Mouse (Mus musculus): ENCODE results near the gene Sars. TPM values are rescaled to one million over a fixed set of nuclear protein-coding genes. Genes with fewer than 3 reads are reported as not detected.

Gene Sars
- polyA plus RNA-seq, 1 experiment from 2014 or later, result 196 TPM

DNA sequence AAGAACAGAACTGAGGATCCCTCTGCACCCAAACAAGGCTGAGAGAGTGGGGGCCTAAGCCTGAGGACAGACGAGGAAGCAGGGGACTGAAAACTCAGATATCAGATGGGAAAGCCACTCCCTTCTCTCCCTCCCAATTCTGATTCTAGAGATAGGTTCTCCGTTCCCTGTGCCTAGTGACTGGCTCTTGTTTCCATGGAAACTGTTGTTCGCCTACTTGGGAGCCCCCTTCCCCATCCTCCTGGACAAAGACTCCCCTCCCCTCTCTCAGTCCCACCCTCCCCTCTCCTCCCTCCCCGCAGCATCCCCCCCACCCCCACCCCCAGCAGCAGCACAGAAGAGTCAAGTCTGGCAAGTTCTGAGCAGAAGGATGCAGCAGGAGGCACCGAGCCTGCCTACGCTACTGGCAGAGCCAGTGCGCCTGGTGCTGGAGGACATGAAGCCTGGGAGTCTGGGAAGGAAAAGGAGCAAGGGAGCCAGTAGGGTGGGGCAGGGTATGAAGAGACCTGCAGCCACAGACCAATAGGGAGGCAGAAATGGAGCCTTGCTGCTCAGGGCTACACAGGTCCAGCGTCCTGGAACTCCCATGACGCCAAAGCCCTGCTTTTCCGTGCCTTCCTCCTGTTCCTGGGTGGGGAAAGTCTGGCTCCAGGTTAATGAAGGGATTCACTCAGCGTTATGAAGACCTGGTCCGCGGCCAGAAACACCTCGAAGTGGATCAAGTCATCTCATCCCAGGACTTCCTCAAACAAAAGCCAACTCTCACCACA is 39.3 kb downstream of the Sars start:
- peak overlapping the region; percentile 85 for H3K27ac ChIP-seq (ENCODE audit: low read depth, low read length)
- peak overlapping the region; percentile 33 for H3K4me2 ChIP-seq
- no peaks in the 10 kb centered on the region for H3K9me3 ChIP-seq (ENCODE audit: control insufficient read depth, low read length)
- peak overlapping the region; percentile 37 for H3K9ac ChIP-seq (ENCODE audit: low read length)
- 26% methylated on average over 14 of the region's 14 CpGs for WGBS
- peaks cover 51% of the 10 kb centered on the region for H3K4me1 ChIP-seq (ENCODE audit: control insufficient read depth, insufficient read depth, low read length)
- no peak overlapping the region for H3K4me3 ChIP-seq (ENCODE audit: low read depth, low read length)
- ATAC-seq (ENCODE audit: low FRiP score), result peak; percentile 56
- H3K36me3 ChIP-seq (ENCODE audit: control insufficient read depth, insufficient read depth, low read length), result peaks cover 39% of the 10 kb centered on the region
- DNase-seq (ENCODE audit: low spot score, missing footprints), result peak; percentile 94
- no peaks in the 10 kb centered on the region for H3K27me3 ChIP-seq (ENCODE audit: control insufficient read depth, insufficient read depth, low read length)

DNA sequence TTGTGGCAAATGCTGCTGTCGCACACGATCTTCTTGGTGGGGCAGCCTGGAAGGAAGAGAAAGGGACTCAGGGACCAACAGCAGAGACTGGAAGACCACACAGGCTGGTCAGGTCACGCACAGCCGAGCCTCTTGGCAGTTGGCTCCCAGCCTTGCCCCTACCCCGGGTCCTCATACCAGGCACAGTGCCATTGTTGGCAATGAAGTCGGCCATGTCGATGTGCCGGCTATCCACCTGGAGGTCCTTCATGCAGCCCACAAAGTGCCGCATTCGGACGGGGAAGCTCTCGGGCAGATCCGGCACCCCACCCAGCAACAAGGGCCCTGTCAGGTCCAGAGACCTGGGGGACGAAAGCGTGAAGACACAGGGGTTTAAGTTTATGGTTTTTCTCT is 42.5 kb downstream of the Sars start:
- Histone ChIP-seq H3K4me1 (ENCODE audit: control insufficient read depth, insufficient read depth, low read length) (peaks cover 30% of the 10 kb centered on the region), H3K27ac (ENCODE audit: low read depth, low read length) (no peak overlapping the region), H3K9me3 (ENCODE audit: control insufficient read depth, low read length) (no peaks in the 10 kb centered on the region), H3K27me3 (ENCODE audit: control insufficient read depth, insufficient read depth, low read length) (no peaks in the 10 kb centered on the region), H3K9ac (ENCODE audit: low read length) (no peak overlapping the region), H3K4me3 (ENCODE audit: low read depth, low read length) (no peak overlapping the region), H3K36me3 (ENCODE audit: control insufficient read depth, insufficient read depth, low read length) (peaks cover 52% of the 10 kb centered on the region), H3K4me2 (no peak overlapping the region)
- 86% methylated on average over 15 of the region's 15 CpGs for WGBS
- DNase-seq (ENCODE audit: low spot score, missing footprints), result no peak
- ATAC-seq (ENCODE audit: low FRiP score), result no peak

DNA sequence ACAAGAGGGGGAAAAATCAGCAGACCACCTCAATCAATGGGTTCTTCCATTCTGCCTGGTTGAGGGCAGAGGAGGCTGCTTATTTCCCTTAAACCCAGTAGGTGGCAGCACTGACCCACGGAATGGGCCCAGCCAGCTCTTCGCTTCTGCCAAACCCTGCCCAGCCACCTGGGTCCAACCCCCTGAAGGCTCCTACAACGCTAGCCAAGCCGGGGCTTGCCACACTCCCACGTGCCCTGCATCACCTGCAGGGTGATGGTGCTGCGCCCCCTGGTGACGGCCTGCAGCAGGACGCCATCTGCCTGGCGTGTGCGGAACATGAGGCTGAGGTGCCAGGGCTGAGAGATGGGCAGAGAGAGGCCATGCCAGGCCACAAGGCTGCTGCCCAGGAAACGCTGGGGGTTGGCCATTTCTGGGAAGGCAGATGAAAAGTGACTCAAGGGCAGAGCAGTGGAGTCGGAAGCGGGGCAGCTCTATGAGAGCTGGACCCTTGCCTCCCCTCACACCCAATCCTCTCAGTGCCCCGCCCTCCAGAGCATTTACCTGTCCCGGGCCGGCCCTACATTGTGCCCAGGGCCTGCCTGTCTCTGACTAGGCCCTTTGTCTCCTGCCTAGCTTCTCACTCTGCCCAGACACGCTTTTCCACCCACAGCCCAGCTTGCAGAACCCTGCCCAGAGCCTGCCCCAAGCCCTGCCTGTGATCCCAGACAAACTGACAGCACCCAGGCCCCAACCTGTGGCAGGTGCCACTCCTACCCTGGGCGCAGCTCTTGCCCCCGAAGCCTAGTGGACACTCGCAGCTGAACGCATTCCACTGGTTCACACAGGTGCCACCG is 43.1 kb downstream of the Sars start:
- ATAC-seq (ENCODE audit: low FRiP score) (peak; percentile 77), DNase-seq (ENCODE audit: low spot score, missing footprints) (peak; percentile 95)
- Histone ChIP-seq H3K27me3 (ENCODE audit: control insufficient read depth, insufficient read depth, low read length) (no peaks in the 10 kb centered on the region), H3K9ac (ENCODE audit: low read length) (no peak overlapping the region), H3K36me3 (ENCODE audit: control insufficient read depth, insufficient read depth, low read length) (peaks cover 54% of the 10 kb centered on the region), H3K27ac (ENCODE audit: low read depth, low read length) (no peak overlapping the region), H3K4me3 (ENCODE audit: low read depth, low read length) (no peak overlapping the region), H3K4me1 (ENCODE audit: control insufficient read depth, insufficient read depth, low read length) (peaks cover 26% of the 10 kb centered on the region), H3K4me2 (no peak overlapping the region), H3K9me3 (ENCODE audit: control insufficient read depth, low read length) (no peaks in the 10 kb centered on the region)
- 33% methylated on average over 22 of the region's 22 CpGs for WGBS

DNA sequence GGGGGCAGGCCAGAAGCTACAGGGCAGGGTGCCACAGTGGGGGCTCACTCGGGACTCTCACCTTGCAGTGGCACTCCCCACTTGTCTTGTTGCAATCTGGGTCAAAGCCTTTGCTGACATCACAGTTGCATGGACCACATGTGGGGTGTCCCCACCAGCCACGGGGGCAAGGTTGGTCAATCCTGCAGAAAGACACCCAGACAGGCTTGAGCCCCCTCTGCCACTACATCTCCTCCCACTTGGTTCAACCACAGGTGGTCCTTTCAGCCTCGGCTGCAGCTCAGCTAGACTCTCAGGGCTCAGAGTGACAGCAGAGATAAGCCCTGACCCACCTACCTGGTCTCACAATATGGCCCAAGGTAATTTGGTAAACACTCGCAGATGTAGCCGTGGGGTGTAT is 44.6 kb downstream of the Sars start:
- no peaks in the 10 kb centered on the region for H3K27me3 ChIP-seq (ENCODE audit: control insufficient read depth, insufficient read depth, low read length)
- H3K27ac ChIP-seq (ENCODE audit: low read depth, low read length), result no peak overlapping the region
- peaks cover 11% of the 10 kb centered on the region for H3K4me1 ChIP-seq (ENCODE audit: control insufficient read depth, insufficient read depth, low read length)
- H3K4me3 ChIP-seq (ENCODE audit: low read depth, low read length), result no peak overlapping the region
- ATAC-seq (ENCODE audit: low FRiP score) (no peak), DNase-seq (ENCODE audit: low spot score, missing footprints) (no peak)
- WGBS, result 81% methylated on average over 5 of the region's 5 CpGs
- H3K4me2 ChIP-seq, result no peak overlapping the region
- no peak overlapping the region for H3K9ac ChIP-seq (ENCODE audit: low read length)
- H3K9me3 ChIP-seq (ENCODE audit: control insufficient read depth, low read length), result no peaks in the 10 kb centered on the region
- peaks cover 62% of the 10 kb centered on the region for H3K36me3 ChIP-seq (ENCODE audit: control insufficient read depth, insufficient read depth, low read length)

DNA sequence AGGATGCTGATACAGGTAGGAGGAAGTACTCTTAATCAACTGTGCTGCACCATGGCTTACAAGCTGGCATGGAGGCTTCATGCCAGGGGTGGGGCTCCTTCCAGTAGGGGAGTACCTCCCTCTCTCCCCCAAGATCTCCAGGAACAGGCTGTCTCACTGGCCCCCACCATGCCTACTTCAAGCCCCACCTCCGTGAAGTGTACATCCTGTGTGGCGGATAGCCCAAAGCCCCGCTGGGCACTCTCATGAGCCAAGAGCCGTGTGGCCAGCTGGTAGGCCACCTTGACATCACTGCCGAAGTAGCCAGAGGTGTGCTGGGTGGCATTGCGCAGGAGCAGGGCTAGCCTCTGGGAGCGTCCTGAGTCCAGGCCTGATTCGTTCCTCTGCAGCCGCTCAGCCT is 46.7 kb downstream of the Sars start:
- Histone ChIP-seq H3K27ac (ENCODE audit: low read depth, low read length) (no peak overlapping the region), H3K4me1 (ENCODE audit: control insufficient read depth, insufficient read depth, low read length) (no peaks in the 10 kb centered on the region), H3K9ac (ENCODE audit: low read length) (no peak overlapping the region), H3K9me3 (ENCODE audit: control insufficient read depth, low read length) (no peaks in the 10 kb centered on the region), H3K36me3 (ENCODE audit: control insufficient read depth, insufficient read depth, low read length) (peaks cover 59% of the 10 kb centered on the region), H3K4me2 (no peak overlapping the region), H3K27me3 (ENCODE audit: control insufficient read depth, insufficient read depth, low read length) (no peaks in the 10 kb centered on the region), H3K4me3 (ENCODE audit: low read depth, low read length) (no peak overlapping the region)
- 94% methylated on average over 9 of the region's 9 CpGs for WGBS
- DNase-seq (ENCODE audit: low spot score, missing footprints), result no peak
- ATAC-seq (ENCODE audit: low FRiP score), result no peak

DNA sequence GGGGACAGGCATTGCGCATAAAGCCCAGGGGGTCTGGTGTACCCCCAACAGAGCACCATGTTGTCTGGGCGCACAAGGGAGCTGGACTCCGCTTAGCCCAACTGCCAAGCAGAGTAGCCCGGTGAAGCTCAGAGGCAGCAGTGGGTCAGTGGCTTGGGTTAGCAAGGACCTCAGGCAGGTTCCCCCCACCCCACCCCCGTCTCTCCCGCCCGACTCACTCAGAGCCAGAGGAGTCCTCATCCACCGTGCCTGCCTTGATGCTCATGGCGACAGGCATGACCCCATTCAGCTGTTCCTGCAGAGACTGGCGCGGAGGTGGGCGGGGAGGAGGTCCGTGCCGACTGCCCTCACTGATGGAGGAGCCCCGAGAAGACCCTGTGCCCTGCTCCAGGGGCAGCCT is 52.2 kb downstream of the Sars start:
- Histone ChIP-seq H3K27ac (ENCODE audit: low read depth, low read length) (no peak overlapping the region; the same call in 1 of the 2 replicates), H3K27me3 (ENCODE audit: control insufficient read depth, insufficient read depth, low read length) (no peaks in the 10 kb centered on the region), H3K36me3 (ENCODE audit: control insufficient read depth, insufficient read depth, low read length) (peaks cover 30% of the 10 kb centered on the region), H3K4me3 (ENCODE audit: low read depth, low read length) (no peak overlapping the region), H3K4me1 (ENCODE audit: control insufficient read depth, insufficient read depth, low read length) (peaks cover 10% of the 10 kb centered on the region), H3K9me3 (ENCODE audit: control insufficient read depth, low read length) (no peaks in the 10 kb centered on the region), H3K9ac (ENCODE audit: low read length) (0 out of 2 replicates have a peak overlapping the region, but pooled peaks have one; percentile 12), H3K4me2 (no peak overlapping the region)
- DNase-seq (ENCODE audit: low spot score, missing footprints) (peak; percentile 87), ATAC-seq (ENCODE audit: low FRiP score) (no peak)
- WGBS, result 35% methylated on average over 15 of the region's 15 CpGs

DNA sequence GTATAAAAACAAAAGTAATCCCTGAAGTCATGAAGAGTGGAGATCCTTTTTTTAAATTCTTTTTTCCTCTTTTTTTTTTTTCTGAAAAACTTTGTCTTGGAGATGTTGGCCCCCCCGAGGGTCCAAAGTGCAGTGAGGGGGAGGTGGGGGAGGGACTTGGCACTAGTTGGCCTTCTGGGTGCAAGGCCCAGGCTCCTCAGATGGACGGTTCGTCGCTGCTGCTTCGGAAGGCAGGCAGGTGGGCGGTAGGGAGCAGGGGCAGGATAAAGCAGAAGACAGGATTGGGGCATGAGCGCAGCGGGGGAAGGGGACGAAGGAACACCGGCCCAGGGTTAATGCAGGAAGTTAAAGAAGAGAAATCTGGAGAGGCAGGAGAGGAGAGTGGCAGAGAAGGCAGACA is 52.7 kb downstream of the Sars start:
- no peak overlapping the region; the same call in 1 of the 2 replicates for H3K27ac ChIP-seq (ENCODE audit: low read depth, low read length)
- H3K9me3 ChIP-seq (ENCODE audit: control insufficient read depth, low read length), result no peaks in the 10 kb centered on the region
- ATAC-seq (ENCODE audit: low FRiP score) (no peak), DNase-seq (ENCODE audit: low spot score, missing footprints) (no peak)
- H3K4me3 ChIP-seq (ENCODE audit: low read depth, low read length), result no peak overlapping the region
- peaks cover 10% of the 10 kb centered on the region for H3K4me1 ChIP-seq (ENCODE audit: control insufficient read depth, insufficient read depth, low read length)
- H3K4me2 ChIP-seq, result no peak overlapping the region
- 0 out of 2 replicates have a peak overlapping the region, but pooled peaks have one; percentile 12 for H3K9ac ChIP-seq (ENCODE audit: low read length)
- 15% methylated on average over 10 of the region's 10 CpGs for WGBS
- no peaks in the 10 kb centered on the region for H3K27me3 ChIP-seq (ENCODE audit: control insufficient read depth, insufficient read depth, low read length)
- H3K36me3 ChIP-seq (ENCODE audit: control insufficient read depth, insufficient read depth, low read length), result peaks cover 27% of the 10 kb centered on the region

DNA sequence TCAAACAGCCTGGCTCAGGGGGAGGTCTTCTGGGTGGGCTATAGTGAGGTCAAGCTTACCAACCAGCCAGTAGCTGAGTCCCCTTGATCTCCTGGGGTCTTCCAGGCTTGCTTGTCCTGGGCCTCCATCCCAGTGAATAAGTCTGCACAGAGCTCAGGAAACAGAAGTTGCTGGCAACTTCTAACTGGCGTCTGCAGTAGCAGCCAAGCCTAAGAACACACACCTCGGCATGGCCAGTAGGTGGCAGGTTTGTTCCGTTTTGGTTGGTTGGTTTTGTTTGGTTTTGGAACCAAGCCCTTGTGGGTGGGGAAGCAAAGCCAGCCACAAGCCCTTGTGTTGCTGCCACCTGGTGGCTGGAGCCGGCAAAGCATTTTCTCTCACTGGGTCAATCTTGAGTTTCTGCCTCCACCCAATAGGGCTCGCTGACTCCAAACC is 55.9 kb downstream of the Sars start:
- Histone ChIP-seq H3K4me3 (ENCODE audit: low read depth, low read length) (no peak overlapping the region), H3K27ac (ENCODE audit: low read depth, low read length) (no peak overlapping the region)

DNA sequence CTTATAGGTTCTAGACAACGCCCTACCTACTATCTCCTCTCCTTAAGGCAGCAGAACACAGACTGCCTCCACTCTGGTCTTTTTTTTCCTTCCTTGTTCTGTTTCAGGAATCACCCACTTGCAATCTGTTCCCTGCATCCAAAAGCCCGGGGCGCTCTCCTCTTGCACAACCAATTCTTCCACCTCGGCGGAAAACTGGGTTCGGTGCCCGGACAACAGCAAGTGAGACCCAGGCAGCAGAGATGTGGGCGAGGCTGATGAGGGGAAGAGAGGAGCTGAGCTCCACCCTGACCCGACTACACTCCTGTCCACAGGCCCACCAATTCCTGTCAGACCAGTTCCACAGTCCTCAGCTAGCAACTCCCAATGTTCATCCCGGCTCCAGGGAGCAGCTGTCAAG is 58.8 kb downstream of the Sars start:
- H3K4me1 ChIP-seq (ENCODE audit: control insufficient read depth, insufficient read depth, low read length), result peaks cover 19% of the 10 kb centered on the region
- H3K36me3 ChIP-seq (ENCODE audit: control insufficient read depth, insufficient read depth, low read length), result no peaks in the 10 kb centered on the region
- H3K4me3 ChIP-seq (ENCODE audit: low read depth, low read length), result no peak overlapping the region
- no peak overlapping the region for H3K27ac ChIP-seq (ENCODE audit: low read depth, low read length)
- ATAC-seq (ENCODE audit: low FRiP score) (no peak), DNase-seq (ENCODE audit: low spot score, missing footprints) (no peak)
- no peaks in the 10 kb centered on the region for H3K9me3 ChIP-seq (ENCODE audit: control insufficient read depth, low read length)
- H3K4me2 ChIP-seq, result no peak overlapping the region
- H3K27me3 ChIP-seq (ENCODE audit: control insufficient read depth, insufficient read depth, low read length), result no peaks in the 10 kb centered on the region
- H3K9ac ChIP-seq (ENCODE audit: low read length), result no peak overlapping the region
- 95% methylated on average over 10 of the region's 10 CpGs for WGBS

More for the DNA sequence above, 55.9 kb downstream of the Sars start:
- ATAC-seq (ENCODE audit: low FRiP score) (peak; percentile 77), DNase-seq (ENCODE audit: low spot score, missing footprints) (peak; percentile 100)
- no peak overlapping the region for H3K9ac ChIP-seq (ENCODE audit: low read length)
- H3K4me2 ChIP-seq, result no peak overlapping the region
- peaks cover 5% of the 10 kb centered on the region; the same call in 1 of the 2 replicates for H3K36me3 ChIP-seq (ENCODE audit: control insufficient read depth, insufficient read depth, low read length)
- H3K9me3 ChIP-seq (ENCODE audit: control insufficient read depth, low read length), result no peaks in the 10 kb centered on the region
- no peaks in the 10 kb centered on the region for H3K27me3 ChIP-seq (ENCODE audit: control insufficient read depth, insufficient read depth, low read length)
- WGBS, result under 1% methylated on average over 5 of the region's 5 CpGs
- H3K4me1 ChIP-seq (ENCODE audit: control insufficient read depth, insufficient read depth, low read length), result peaks cover 20% of the 10 kb centered on the region

Data from midbrain, embryonic 11.5 days (tissue).